Mouse (Mus musculus) frontal cortex, postnatal 36 days (tissue): ENCODE measurements at regions not wholly inside any gene's neighbourhood (a gene's known extent, or its start where the extent isn't known, plus 50 kb on each side); places are given as distances from the start of the nearest gene placed in this dataset.

Experiments
- DNase-seq, 2 experiments: peaks; one replicate each; pipeline ENCODE4 v3.0.0; 2022; ENCODE audit warnings: low spot score in 2 of 2

GRCm38 (mm10) chr12:17113465-17114177, 63.1 kb downstream of the Kcnf1 start:
- no peak for DNase-seq

- DNase-seq = no peak
Measured at GRCm38 (mm10) chr12:17112781-17113464, 63.8 kb downstream of the Kcnf1 start.

GRCm38 (mm10) chr12:17106220-17106619, 70.5 kb downstream of the Kcnf1 start:
- DNase-seq = no peak

GRCm38 (mm10) chr12:17105057-17105712, 71.5 kb downstream of the Kcnf1 start:
- no peak for DNase-seq

GRCm38 (mm10) chr12:17101842-17102241, 74.8 kb downstream of the Kcnf1 start:
- peak in 1 of 2 experiments; percentile 47 for DNase-seq

- peak; percentile 42 to 57 for DNase-seq
Measured at GRCm38 (mm10) chr12:17097800-17098271, 78.9 kb downstream of the Kcnf1 start.

- no peak for DNase-seq
Measured at GRCm38 (mm10) chr12:17094758-17095157, 81.9 kb downstream of the Kcnf1 start.

GRCm38 (mm10) chr12:17093772-17094171, 82.2 kb upstream of the 2410004P03Rik start:
- DNase-seq = no peak

GRCm38 (mm10) chr12:17091058-17091457, 79.5 kb upstream of the 2410004P03Rik start:
- no peak for DNase-seq

- no peak for DNase-seq
Measured at GRCm38 (mm10) chr12:17089710-17090339, 78.3 kb upstream of the 2410004P03Rik start.

- DNase-seq = no peak
Measured at GRCm38 (mm10) chr12:17087388-17087787, 75.9 kb upstream of the 2410004P03Rik start.

- DNase-seq = peak in 1 of 2 experiments; percentile 29
Measured at GRCm38 (mm10) chr12:17085209-17085574, 73.7 kb upstream of the 2410004P03Rik start.

- DNase-seq = peak in 1 of 2 experiments; percentile 82
Measured at GRCm38 (mm10) chr12:17084499-17085208, 73.1 kb upstream of the 2410004P03Rik start.

GRCm38 (mm10) chr12:17071691-17072454, 60.3 kb upstream of the 2410004P03Rik start:
- DNase-seq = peak in 1 of 2 experiments; percentile 54

- peak; percentile 83 to 88 for DNase-seq
Measured at GRCm38 (mm10) chr12:17069808-17070207, 58.3 kb upstream of the 2410004P03Rik start.

- no peak for DNase-seq
Measured at GRCm38 (mm10) chr12:17069161-17069560, 57.6 kb upstream of the 2410004P03Rik start.

- DNase-seq = no peak
Measured at GRCm38 (mm10) chr12:17063920-17064319, 52.4 kb upstream of the 2410004P03Rik start.
